Mouse (Mus musculus) mouse embryonic stem cell (cell line): Measurements from ENCODE around the gene Gpx2.
"Not testable (repeated sequence)": the region's sequence is repeated elsewhere in the genome, so short reads cannot be mapped to it uniquely, and the experiment has no call there.

Experiments
- in situ Hi-C, 2 experiments: fragments of 300-500 bp; cut with MboI; formaldehyde crosslinking; loops; 1 replicate in 1 of 2; 3 replicates in 1 of 2; pipeline ENCODE4 v1.14.3; 2019 to 2020; ENCODE audit warnings: low sequenced_read_pairs in 2 of 2, low pct_unique_long_range_greater_than_20kb in 1 of 2, mixed read lengths in 1 of 2; ENCODE audit not compliant: unreplicated experiment in 1 of 2

The Gpx2 gene

DNA sequence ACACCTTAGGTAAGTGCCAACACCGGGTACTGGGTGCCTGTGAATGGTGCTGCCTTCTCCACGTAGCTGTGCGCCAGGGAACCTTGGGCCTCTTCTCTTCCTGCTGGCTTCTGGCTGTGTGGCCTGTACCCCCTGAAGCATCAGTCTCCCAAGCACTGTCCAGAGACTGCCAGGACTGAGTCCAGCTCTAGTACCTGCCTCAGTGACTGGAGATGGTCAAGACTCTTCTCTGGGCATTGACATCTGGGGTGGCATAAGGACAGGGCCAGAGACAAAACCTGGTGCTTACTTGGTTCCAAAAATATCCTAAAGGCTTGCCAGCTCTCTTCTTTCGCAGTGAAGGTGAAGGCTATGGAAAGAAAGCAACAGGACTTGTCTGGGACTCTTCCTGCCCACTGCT, 15.7 kb upstream of the Gpx2 start:
- in situ Hi-C loops: no loop called here

DNA sequence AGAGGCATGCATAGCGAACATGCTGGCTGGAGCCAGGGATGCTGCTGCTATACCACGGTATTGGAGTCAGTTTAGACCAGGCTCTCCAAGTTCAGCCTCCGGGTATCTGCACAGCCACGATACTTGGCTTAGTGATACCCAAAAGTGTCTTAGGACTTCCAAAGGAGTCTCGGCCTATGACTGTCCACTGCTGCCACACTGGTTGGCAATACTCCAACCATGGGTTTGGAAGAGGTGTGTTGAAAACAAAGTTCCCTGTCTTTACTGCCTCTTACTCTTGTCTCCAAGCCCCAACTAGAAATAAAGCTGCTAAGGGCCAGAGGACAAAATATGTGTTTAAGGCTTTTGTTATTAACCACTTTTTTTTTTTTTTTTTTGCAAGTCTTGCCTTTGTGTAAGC, 15.1 kb upstream of the Gpx2 start:
- in situ Hi-C loops: no loop called here

DNA sequence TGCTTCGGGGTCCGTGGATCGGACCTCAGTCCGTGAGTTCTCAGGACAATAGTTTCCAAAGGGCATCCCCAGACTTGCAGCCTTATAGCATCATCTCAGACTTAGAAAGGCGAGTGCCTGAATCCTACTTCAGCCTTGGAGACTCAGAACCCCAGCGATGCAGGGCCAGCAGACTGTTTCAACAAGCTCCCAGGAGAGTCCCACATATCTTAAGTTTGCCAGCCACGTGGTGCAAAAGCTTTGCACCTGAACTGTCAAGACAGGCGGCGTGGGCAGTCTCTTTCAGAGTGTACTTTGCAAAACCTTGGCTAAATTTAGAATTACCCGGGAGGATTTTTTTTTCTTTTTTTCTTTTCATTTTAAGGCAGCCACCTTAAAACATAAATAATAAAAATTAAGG, 12.4 kb upstream of the Gpx2 start:
- in situ Hi-C loops: no loop called here

DNA sequence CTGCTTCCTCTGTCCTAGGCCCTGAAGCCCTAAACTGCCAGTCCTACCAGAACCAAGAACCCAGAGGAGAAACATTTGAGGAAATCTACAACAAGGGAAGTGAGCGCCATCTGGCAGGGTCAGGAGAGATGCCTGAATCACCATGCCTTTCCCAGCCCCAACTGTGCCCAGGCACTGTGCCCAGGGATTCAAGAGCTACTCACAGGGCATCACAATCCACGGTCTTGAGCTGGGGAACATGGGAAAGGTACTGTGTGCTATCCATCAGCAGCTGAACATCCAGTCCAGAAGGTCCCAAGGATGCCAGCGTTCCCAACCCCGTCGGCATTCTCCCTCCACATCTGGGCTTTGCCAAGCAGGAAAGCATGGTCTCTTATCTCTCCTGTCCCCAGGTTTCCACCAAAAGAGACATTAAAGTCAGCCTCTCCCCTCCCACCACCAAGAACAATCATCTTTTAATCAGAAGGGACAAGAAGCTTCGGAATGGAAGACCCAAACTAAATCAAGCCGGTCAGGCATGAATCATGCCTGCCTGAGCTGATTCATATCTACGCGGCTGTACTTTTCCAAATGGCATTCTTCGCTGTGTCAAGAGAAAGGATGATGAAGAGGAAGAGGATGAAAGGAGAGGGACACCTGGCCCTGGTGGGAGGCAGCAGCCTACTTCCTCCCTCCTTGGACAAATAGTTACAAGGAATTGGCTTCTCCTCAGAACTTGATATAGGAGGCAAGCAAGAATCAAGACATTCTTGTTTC, 9.9 kb upstream of the Gpx2 start:
- in situ Hi-C loops: no loop called here

DNA sequence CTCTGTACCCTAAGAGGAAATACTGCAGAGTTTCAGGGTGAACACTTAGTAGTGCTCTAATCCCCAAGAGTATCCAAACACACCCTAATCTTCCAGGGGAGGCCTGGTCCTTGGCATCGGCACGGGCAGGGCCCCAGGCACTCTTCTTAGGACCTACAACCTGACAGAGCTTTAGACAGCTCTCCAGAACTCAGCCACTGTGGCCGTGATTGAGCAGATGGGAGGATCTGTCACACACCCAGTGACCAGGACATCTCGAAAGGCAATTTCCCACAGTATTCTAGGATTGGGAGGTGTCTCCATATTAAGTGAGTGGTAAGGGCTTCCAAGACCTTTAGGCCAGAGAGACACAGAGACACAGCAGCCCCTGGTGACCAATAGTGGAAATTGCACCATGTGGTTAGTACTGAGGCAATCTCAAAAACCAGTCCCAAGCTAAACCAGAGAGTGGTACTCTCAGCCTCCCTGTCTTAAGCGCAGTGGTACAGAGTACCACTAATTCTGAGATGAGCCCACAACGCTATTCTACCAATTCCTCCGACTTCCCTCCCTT, 8.4 kb upstream of the Gpx2 start:
- in situ Hi-C loops: no loop called here

DNA sequence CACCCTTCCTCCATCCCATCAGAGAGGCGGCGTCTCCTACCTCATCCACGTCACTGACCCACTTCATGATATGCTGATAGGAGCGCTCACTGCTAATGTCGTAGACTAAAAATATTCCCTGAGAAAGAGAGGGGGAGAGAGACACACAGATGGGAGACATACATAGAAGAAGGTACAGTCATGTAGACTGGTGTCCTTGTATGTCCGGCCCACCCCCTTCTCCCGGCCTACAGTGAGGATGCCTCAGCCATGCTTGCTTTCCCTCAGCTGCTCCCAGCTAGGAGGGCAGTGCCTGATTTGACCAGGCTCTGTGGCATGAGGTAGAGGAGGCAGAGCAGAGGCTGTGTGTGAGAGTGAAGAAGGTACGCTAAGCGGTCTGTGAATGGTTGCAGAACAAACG, 7.7 kb upstream of the Gpx2 start:
- in situ Hi-C loops: no loop called here

DNA sequence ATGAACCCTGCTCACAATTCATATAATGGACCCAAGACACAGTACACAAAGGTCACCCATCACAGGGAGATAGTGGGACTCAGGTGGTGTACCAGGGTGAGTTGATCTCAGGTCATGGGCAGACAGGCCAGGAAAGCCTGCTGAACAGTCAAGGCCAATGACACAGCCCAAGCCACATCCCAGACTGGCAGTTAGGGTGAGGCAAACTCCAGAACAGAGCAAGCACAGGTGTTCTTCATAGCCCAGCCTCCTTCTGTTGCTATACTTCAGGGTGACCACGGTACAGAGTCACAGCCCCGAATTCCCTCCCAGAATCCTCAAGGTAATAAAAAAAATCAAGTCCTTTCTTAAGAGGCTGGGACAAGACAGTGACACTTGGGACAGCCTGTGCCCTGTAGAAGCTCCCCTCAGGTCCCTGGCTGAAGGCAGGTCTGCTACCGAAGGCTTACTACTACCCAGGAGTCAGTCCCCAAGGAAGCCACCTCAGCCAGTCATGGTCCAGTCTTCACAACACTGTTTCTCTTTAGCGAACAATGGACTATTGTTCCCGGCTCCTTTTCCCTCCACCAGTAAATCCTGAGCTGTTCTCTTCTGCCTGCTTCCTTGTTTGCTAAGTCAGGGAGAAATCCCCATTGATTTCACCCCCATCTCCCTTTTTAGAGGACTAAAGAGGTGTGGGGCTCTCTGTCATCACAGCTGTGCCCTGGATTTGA, 2.8 kb upstream of the Gpx2 start:
- in situ Hi-C loops: no loop called here

DNA sequence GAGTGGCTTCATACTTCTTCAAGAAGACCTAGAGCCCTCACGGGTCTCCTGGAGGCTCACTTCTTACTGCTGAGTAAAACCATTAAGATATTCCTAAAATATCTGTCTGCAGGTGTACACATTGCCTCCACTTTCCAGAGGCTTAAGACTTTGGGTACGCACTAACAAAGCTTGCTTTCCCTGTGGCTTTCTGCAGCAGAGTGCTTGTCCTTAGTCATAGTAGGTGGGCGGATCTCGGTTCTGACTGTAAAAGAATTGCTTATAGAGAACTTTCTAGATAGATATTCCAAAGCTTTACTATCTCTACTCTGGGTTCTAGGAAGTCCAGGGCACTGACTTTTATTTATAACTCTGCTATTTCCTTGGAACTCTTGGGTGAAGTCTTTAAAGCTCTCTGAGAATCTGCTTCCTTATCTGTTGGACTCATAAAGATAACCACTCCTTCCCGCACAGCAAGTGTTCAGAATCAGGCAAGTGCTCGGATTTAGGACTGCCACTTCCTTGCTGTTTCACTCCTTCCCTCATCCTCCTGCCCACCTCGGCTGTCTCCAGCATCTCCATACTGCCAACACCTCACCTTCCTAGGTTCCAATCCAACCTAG, 1.7 kb upstream of the Gpx2 start:
- in situ Hi-C loops: no loop called here

DNA sequence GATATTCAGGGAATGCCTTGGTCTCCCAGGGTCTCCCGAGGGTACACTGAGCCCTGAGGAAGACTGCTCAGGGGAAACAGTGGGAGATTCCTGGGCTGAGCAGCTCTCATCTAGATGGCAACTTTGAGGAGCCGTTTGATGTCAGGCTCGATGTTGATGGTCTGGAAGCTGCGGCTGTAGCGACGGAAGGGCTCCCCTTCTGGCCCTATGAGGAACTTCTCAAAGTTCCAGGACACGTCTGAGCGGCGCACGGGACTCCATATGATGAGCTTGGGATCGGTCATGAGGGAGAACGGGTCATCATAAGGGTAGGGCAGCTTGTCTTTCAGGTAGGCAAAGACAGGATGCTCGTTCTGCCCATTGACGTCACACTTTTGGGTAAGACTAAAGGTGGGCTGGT, 2.8 kb downstream of the Gpx2 start:
- in situ Hi-C loops: not testable (repeated sequence)

DNA sequence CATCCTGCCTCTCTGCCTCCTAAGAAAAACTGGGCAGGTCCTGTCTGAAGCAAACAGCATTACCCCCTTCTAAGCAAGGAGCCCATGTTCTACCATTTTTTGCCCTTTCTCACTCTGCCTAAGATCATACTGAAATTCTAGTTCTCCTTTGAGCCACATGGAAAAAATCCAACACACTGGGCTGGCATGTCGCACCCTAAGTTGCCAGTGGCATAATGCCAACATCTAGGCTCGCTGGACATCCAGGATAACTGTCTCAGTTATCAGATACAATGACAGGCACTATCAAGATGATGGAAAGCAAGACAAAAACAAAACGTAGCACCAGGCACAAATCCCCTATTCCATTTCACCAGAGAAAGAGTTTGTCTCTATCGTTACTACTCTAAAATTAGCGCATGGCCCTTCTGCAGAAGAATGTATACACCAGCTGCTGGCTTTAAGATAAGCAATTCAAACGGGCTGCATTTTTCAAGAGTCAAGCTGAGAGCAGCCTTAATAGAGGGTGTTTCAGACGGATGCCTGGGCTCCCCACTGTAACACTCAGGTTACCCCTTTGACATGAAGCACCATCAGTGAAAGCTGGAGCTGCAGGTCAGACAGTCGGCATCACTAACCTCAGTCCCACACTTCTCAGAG, 4.8 kb downstream of the Gpx2 start:
- in situ Hi-C loops: no loop called here

DNA sequence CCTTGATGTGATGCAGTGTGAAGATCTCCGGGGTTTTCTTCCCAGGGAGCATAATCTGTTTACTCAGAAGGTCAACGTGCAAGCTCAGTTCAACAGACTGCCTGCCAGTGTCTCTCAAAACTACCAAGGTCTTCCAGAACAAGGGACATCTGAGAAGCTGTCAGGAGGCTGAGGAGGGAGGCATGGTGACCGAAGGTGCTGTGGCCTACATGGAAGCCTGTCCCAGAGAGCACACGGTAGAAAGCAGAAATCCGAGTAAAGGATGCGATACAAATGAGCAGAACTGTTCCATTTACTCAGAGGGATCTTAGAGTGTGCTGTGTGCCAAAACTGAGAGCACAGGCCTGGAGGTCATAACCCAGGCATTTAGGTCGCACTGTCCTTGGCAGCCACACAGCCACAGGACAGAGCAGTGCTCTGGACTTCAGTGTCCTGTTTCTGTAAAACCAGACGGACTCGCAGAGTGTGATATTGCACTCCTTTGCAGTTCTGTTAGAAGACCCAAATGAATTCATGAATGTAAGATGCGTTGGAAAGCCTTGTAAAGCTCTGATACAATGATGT, 11.2 kb downstream of the Gpx2 start:
- in situ Hi-C loops: no loop called here

DNA sequence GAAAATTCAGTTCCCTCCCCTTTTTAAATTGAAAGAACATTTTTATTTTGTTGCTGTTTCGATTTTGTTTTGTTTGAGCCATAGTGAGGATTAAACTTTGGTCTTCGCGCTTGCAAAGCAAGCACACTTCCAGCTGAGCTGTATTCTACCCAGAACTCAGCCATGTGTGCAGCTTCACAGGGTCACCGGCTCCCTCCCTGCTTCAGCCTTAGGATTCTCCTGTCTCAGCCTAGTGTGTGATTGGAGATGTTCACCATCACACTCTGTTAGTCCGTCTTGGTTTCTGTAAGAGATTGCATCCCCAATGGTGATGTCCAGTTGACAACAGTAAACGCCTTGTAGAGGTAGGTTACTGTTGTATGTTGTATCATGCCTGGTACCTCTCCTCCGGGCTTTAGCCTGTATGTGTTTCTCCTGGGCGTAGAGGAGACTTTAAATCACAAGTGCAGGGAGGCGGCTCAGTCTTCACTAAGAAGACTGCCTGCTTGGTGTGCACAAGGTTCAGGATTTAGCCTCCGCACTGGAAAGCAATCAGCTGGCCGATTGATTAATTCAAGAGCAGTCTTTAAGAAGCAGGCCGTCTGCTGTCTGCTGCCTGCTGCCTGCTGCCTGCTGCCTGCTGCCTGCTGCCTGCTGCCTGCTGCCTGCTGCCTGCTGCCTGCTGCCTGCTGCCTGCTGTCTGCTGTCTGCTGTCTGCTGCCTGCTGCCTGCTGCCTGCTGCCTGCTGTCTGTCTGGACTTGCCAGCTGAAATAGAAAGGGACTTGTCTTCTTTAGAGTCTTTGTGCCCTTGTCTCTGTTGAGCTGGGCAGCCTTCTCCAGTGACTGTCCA, 14.5 kb downstream of the Gpx2 start:
- in situ Hi-C loops: no loop called here

DNA sequence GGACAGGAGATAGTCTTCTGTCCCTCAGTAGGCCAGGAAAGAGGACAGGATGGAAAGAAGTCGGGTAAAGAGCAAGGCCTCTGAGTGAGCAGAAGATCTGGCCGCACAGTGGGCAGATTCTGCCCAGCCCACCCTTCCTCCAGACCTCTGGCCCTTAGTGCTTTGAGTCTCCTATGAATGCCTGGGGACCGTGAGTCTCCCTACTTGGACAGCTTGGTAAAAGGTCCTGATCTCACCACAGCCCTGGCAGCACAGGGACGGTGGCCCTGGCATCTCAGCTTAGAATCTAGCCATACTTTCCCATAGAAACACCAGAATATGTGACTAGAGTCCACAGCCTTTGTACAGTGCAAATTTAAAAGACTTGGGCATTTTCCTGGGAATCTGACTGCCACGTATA, 15.4 kb downstream of the Gpx2 start:
- in situ Hi-C loops: no loop called here

DNA sequence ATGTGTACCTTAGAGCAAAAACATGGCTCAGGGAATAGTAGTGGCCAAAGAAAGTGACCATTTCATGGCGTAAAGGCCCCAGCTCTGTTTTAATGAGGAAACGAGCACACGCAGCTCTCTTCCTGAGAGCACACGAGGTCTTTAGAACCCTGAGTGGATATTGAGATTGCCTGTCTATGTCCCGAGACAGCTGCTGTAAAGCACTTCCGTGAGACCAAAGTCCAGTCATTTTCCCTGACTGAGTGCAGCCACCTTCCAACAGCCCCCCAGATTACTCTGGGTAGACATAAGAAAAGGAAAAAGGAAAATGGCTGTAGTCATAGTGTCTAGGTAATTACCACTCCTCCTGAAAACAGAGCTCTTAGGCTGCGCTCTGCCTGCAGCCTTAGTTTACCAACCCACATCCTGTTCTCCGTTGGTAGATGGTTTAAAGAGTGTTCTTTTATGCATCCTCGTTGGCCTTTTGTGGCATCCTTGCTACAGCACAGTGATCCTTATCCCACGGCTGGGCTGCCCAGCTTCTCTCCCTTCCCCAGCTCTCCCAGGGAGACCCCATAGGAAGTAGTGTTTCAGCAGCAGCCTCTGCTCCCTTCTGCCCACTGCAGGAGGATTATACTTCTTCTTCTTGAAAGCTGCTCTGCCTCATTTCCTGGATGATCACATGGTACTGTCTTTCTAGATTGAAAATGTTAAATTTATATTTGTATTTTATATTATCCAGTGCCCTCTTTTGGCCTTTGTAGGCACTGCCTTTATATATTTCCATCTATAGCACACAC, 16.9 kb downstream of the Gpx2 start:
- in situ Hi-C loops: no loop called here

DNA sequence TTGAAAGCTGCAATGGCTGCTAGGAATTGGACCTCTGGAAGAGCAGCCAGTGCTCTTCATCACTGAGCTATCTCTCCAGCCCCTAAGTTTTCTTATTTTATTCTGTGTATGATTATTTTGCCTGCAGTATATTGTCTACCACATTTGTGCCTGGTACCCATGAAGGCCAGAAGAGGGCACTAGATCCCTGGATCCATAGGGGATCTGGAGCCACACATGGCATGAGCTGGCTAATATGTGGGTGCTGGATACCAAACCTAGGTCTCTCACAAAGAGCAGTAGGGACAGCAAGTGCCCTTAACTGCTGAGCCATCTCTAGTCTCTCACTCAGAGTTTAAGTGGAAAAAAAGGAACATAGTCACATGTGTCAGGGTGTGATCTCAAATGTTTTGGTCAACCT, 17.5 kb downstream of the Gpx2 start:
- in situ Hi-C loops: no loop called here

DNA sequence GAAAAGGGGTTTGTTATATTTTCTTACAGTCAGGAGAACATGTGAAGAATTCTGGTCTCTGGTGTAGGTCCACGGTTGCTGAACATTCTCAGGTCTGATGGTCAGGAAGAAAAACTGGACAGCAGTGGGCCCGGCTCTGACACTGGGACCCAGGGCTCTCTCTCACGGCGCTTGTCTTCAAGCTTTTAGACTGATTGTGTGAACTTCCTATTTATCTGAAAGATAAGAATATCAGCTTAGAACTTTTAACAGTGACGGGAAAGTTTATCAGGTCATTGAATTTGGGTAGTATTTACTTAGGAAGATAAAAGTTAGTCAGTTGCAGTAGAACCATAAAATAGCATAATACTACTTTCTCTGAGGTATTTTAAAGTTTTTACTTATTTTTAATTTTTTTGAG, 18.5 kb downstream of the Gpx2 start:
- in situ Hi-C loops: no loop called here

DNA sequence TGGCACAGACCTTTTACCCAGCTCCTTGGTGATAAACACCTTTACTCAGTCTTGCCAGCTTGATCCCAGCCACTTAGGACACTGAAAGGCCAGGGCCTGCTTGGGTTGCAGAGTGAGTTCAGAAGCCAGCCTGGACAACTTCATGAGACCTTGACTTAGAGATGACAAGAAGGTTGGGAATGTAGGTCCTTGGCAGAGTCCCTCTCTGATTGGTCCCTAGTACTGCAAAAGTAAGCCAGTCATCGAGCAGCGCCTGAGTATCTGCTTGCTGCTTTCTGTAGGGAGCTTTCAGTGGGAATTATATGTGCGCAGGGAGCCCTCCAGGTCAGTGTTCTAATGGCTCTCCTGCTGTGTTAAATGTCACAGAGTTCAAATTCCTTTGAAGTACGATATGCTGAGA, 20.2 kb downstream of the Gpx2 start:
- in situ Hi-C loops: no loop called here
